ENCODE assay signal across 33 mouse cellular contexts in the genomic region with DNA sequence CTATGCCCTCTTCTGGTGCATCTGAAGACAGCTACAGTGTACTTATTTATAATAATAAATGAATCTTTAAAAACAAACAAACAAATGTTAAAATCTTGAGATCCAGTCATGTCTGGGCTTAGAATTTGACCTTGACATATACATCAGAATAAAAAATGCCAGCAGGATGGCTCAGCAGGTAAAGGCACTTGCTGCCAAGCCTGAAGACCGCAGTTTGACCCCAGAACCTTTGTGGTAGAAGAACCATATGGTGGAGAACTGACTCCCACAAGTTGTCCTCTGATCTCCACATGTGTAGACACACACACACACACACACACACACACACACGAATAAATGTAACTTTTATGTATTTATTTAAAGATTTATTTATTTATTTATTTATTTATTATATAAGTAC. TPM values are rescaled to one million over a fixed set of nuclear protein-coding genes. Genes with fewer than 3 reads are reported as not detected.
"Had no signal": no experiment of that assay in that cellular context is flagged by ENCODE, and none has a peak within 500 bp of the region (broad histone marks: within the 10 kb centered on the region; RNA-seq: fewer than 3 reads in every experiment).

No protein-coding gene starts in this region.

- H3K4me1 ChIP-seq: hindbrain, embryonic 12.5 days; hindbrain, embryonic 15.5 days; intestine, embryonic 15.5 days; kidney, embryonic 15.5 days had no signal

- H3K9ac ChIP-seq: heart, embryonic 12.5 days; heart, embryonic 13.5 days; heart, embryonic 15.5 days; hindbrain, embryonic 12.5 days; hindbrain, embryonic 13.5 days; hindbrain, embryonic 14.5 days; hindbrain, embryonic 15.5 days; intestine, embryonic 15.5 days; kidney, embryonic 15.5 days had no signal

- H3K27ac ChIP-seq: heart, embryonic 13.5 days; heart, embryonic 15.5 days; hindbrain, embryonic 10.5 days; hindbrain, embryonic 12.5 days; hindbrain, embryonic 13.5 days; hindbrain, embryonic 14.5 days; hindbrain, embryonic 15.5 days; hindbrain, postnatal 0 days; intestine, embryonic 15.5 days; kidney, embryonic 15.5 days; kidney, postnatal 0 days; layer of hippocampus, adult 2 months; left cerebral cortex, adult 2 months had no signal

- H3K9me3 ChIP-seq: heart, embryonic 12.5 days; heart, embryonic 13.5 days; heart, embryonic 15.5 days; hindbrain, embryonic 10.5 days; hindbrain, embryonic 12.5 days; hindbrain, embryonic 13.5 days; hindbrain, embryonic 15.5 days; intestine, embryonic 15.5 days; kidney, embryonic 15.5 days had no signal

- DNase-seq: heart, postnatal 10 days; heart, postnatal 14 days; heart, postnatal 36 days; heart, postnatal 4 days; kidney, adult 18-20 months; kidney, adult 2 months; kidney, adult 8-10 months; kidney, adult 9 months; kidney, postnatal 10 days; kidney, postnatal 14 days; kidney, postnatal 25 days; kidney, postnatal 4 days; layer of hippocampus, adult 9-11 months; layer of hippocampus, postnatal 36 days had no signal

- H3K4me3 ChIP-seq: heart, embryonic 12.5 days; heart, embryonic 15.5 days; hindbrain, embryonic 12.5 days; hindbrain, embryonic 13.5 days; hindbrain, embryonic 15.5 days; intestine, embryonic 15.5 days; kidney, embryonic 15.5 days; layer of hippocampus, adult 2 months; left cerebral cortex, adult 2 months had no signal

- H3K36me3 ChIP-seq: heart, embryonic 12.5 days; heart, embryonic 13.5 days; heart, embryonic 15.5 days; hindbrain, embryonic 10.5 days; hindbrain, embryonic 12.5 days; hindbrain, embryonic 13.5 days; hindbrain, embryonic 15.5 days; intestine, embryonic 15.5 days; kidney, embryonic 15.5 days had no signal

RNA-seq across cellular contexts. Expression of gene Bcl2l10, which starts 44.5 kb away (rescaled TPM):
- total RNA-seq: heart, postnatal 10 days; heart, postnatal 14 days; heart, postnatal 25 days; heart, postnatal 36 days; hematopoietic stem cell, adult 5-6 weeks; layer of hippocampus, adult 18-20 months; layer of hippocampus, adult 2 months; layer of hippocampus, postnatal 10 days; left cerebral cortex, adult 18-20 months; left cerebral cortex, adult 2 months had no signal
